Mouse (Mus musculus) G1E-ER4 (cell line): ENCODE measurements at regions not wholly inside any gene's neighbourhood (a gene's known extent, or its start where the extent isn't known, plus 50 kb on each side); places are given as distances from the start of the nearest gene placed in this dataset.

Experiments
- GATA1 ChIP-seq: IDR thresholded peaks from one replicate; pipeline ENCODE4 v1.8.0; 2012; ENCODE audit warnings: low read length, inconsistent platforms

DNA sequence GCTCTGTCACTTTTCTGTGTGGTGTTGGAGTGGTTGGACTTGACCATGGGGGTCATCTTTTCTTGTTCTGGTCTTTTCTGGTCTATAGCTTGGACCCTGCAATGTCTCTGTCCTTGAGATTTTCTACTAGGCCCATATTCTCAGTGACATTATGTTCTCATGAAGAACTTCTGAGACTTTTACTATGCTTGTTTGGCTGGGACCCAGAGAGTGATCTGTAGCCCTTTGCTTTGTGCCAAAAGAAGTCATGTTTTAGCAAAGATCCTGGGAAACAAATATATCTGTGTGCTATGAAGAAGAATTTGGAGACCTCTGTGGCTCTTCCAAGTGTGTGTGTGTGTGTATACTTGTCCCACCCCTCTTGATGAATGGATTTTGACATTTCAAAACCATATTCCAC lies 79.4 kb upstream of the Slc1a3 start:
- TF ChIP-seq GATA1 = no peak

DNA sequence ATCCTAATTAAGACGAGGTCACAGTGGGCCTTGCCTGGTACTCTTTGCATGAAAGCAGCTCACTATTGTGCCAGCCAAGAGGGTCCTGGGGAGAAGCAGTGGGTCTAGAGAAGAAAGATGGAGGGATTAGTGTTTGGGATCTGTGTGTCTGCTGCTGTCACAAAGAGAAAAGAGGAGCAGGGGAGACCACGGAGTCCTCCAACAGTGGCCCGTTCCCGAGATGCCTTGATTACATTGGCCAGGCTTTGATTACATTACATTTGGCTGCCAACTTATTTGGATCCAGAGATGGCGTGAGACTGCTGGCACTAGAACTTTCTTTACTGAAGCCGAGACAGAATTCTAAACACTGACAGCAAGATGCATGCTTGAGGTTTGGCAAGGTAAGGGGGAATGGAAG lies 78.4 kb upstream of the Slc1a3 start:
- TF ChIP-seq GATA1 = no peak

- no peak for TF ChIP-seq GATA1
These were observed 75.0 kb upstream of the Slc1a3 start for GRCm38 (mm10) chr15:8785537-8785936.

- no peak for TF ChIP-seq GATA1
These were observed 73.0 kb upstream of the Slc1a3 start for GRCm38 (mm10) chr15:8783567-8783966.

DNA sequence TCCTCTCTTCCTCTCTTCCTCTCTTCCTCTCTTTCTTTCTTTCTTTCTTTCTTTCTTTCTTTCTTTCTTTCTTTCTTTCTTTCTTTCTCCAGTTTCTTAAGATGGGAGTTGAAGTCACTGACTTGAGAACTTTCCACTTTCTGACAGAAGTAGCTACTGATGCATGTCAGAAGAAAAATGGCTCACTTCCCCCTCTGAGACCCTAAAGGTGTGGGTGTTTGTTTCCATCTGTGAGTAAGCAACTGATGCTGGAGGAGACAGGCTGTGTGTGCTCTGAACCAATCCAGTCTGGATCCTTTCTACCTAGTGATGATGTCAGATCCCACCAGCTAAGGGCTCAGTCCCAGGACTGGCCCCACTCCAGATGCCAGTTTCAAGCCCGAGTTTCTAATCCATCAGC lies 72.5 kb upstream of the Slc1a3 start:
- no peak for TF ChIP-seq GATA1

GRCm38 (mm10) chr15:8782131-8782507 lies 71.6 kb upstream of the Slc1a3 start:
- TF ChIP-seq GATA1 = no peak

DNA sequence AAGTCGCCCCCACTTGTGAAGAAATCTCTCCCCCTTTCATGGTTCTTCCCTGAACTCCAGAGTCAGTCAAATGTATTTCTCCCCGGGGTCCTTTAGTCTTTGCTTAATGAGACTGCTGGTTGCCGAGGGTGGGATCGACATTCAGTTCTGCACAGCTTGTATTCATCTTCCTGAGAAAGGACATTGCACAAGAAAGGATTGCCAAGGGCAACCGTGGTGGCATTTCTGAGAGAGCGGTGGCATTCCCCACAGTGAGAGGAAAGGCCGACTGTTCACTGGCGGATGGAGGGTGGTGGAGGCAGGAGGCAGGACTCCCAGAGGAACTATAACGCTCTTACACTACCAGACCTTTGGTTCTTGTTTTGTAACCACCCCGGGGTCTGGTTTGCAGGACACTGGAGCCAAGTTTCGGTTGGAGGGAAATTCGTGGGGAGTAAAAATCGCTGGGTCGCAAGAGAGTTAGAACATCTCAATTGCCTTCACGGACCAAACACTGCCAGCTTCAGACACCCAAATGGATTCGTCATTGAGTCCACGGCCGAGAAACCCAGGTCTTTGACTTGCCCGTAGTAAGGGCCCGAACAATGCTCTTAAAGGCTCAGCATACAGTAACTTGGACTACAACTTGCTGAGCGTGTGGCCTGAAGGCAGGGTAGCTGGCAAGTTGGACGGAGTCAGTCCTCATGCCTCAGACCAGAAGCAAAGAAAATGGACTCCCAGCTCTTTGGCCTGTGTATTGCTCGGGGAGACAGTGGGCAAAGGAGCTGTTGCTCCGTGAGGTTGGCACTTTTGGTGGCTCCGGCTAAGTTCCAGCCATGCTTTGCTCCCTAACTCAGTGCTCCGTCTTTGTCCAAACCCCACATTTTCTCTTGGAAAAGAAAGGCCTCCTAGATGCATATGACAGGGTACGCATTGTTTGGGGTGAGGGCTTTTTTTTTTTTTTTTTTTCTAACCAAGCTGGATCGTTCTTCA lies 70.9 kb upstream of the Slc1a3 start:
- no peak for TF ChIP-seq GATA1

GRCm38 (mm10) chr15:8780371-8780866 lies 69.9 kb upstream of the Slc1a3 start:
- TF ChIP-seq GATA1 = no peak

DNA sequence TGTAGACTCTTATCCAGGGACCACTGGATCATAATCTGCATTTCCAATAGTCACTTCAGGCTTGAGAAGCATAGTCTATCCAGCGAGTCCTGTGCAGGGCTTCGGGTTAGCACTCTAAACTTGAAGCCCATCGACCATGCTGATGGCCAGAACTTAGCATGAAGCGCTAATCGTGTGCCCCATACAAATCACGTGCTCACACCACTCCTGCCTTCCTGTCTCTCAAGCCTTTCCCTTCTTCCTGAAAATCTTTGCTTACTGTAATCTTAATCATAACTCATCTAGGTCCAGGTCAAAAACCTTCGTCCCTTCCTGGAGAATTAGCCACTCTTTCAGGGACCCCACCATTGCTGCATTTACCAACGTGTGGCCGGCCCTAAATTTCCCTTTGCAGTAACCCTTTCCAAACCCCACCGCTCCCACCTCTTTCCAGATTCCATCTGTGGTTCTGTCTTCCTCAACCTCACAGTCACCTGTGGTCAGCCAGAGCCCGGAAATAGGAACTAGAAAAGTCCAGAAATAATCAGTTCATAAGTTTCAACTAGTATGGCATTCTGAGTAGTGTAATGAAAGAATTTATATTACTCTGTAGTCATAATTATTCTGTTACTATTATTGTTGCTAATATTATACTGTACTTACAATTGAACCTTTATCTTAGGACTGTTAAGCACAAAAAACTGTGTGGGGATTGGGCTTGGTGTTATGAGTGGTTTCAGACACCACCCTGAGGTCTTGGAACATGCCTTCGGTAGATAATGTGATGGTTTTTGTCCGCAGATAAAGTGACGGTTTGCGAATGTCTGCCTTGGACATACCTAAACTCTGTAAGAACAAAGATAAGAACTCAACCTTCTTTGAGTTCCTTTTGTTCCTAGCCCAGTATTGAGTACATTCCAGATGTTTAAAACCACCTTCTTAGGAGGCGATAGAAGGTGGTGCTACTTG lies 57.3 kb upstream of the Slc1a3 start:
- TF ChIP-seq GATA1 = peak; percentile 18

GRCm38 (mm10) chr15:8761741-8762271 lies 51.2 kb upstream of the Slc1a3 start:
- no peak for TF ChIP-seq GATA1

DNA sequence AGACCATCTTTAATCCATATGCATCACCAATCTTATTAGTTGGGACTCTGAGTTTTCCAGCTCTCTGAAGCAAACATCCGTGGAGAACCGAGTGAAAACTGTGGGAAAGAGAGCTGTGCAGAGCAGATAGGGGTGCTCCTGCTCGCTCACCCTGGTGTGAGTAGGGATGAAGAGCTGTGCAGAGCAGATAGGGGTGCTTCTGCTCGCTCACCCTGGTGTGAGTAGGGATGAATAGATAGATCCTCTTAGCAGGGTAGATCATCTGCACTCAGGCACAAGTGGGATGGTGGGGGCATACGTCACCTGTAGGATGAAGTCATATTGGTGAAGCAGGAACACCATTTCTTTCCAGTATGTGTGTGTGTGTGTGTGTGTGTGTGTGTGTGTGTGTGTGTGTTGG lies 50.6 kb upstream of the Slc1a3 start:
- no peak for TF ChIP-seq GATA1
